ENCODE assay signal across 8 mouse cellular contexts in genomic region chr7:142471884-142472570, GRCm38 (mm10). TPM values are rescaled to one million over a fixed set of nuclear protein-coding genes. Genes with fewer than 3 reads are reported as not detected.
DNase-seq lines count a peak whose midpoint lies in the region; ATAC-seq lines count a peak whose summit lies in the region.

No protein-coding gene starts in this region.

- ATAC-seq in megakaryocyte, adult 5-6 weeks (ENCODE audit: poor library complexity, severe bottlenecking), result no peak
- ATAC-seq in embryonic facial prominence, embryonic 15.5 days (ENCODE audit: insufficient number of reproducible peaks, low FRiP score, low TSS enrichment, low read depth), result no peak
- peak; percentile 19; a peak in 1 of 4 replicates for ATAC-seq in hematopoietic stem cell, adult 5-6 weeks (replicated peaks in 1 of 2; ENCODE audit: insufficient read depth in 1 of 2, low FRiP score in 2 of 2, low TSS enrichment in 1 of 2, low read depth in 1 of 2, poor library complexity in 2 of 2, severe bottlenecking in 2 of 2)
- no peak for ATAC-seq in erythroid progenitor cell, adult 5-6 weeks (replicated peaks; ENCODE audit: low FRiP score, poor library complexity, severe bottlenecking)

- H3K4me3 ChIP-seq in megakaryocyte, embryonic 14.5 days (replicated peaks), result peak overlapping the region; percentile 46
- peak overlapping the region; percentile 16 for H3K4me3 ChIP-seq in embryonic facial prominence, embryonic 15.5 days (replicated peaks)

- peak overlapping the region; percentile 79 for H3K27ac ChIP-seq in embryonic facial prominence, embryonic 15.5 days (replicated peaks)

- 0 out of 2 replicates have a peak overlapping the region, but pooled peaks have one; percentile 12 for H3K9ac ChIP-seq in embryonic facial prominence, embryonic 15.5 days

- peaks cover 28% of the 10 kb centered on the region for H3K4me1 ChIP-seq in megakaryocyte, embryonic 14.5 days
- H3K4me1 ChIP-seq in embryonic facial prominence, embryonic 15.5 days, result peaks cover 54% of the 10 kb centered on the region

- H3K36me3 ChIP-seq in megakaryocyte, embryonic 14.5 days (replicated peaks; ENCODE audit: low read length), result no peaks in the 10 kb centered on the region
- H3K36me3 ChIP-seq in embryonic facial prominence, embryonic 15.5 days, result no peaks in the 10 kb centered on the region

- peak overlapping the region; percentile 26 for H3K4me2 ChIP-seq in embryonic facial prominence, embryonic 15.5 days (replicated peaks)

- peaks cover 57% of the 10 kb centered on the region for H3K27me3 ChIP-seq in megakaryocyte, embryonic 14.5 days (replicated peaks)
- H3K27me3 ChIP-seq in embryonic facial prominence, embryonic 15.5 days, result no peaks in the 10 kb centered on the region

- no peaks in the 10 kb centered on the region for H3K9me3 ChIP-seq in megakaryocyte, embryonic 14.5 days
- H3K9me3 ChIP-seq in embryonic facial prominence, embryonic 15.5 days (replicated peaks), result no peaks in the 10 kb centered on the region

- peak; percentile 48 for DNase-seq in skeletal muscle tissue, adult 2 months (ENCODE audit: low read depth, low spot score)
- no peak for DNase-seq in cerebellum, postnatal 25 days
- DNase-seq in layer of hippocampus, adult 18-20 months (ENCODE audit: low spot score in 2 of 2), result no peak

- WGBS in embryonic facial prominence, embryonic 15.5 days, result 34% methylated on average over 15 of the region's 15 CpGs

RNA-seq across cellular contexts. Expression of gene Lsp1, which starts 11.4 kb away (rescaled TPM):
- 10.1 and 33.2 TPM in 2 replicates for polyA plus RNA-seq in megakaryocyte, embryonic 14.5 days (2012; ENCODE audit: insufficient read depth, low replicate concordance)
- total RNA-seq in megakaryocyte, adult 5-6 weeks (2015), result 1,220 and 1,304 TPM in 2 replicates
- total RNA-seq in megakaryocyte, adult 5-6 weeks (2017), result 1,314 and 1,552 TPM in 2 replicates
- polyA plus RNA-seq in embryonic facial prominence, embryonic 15.5 days (2015; fragmentation: Nextera tagmentation; extraction: Ambion mirVana), result 49.3 and 58.9 TPM in 2 replicates
- total RNA-seq in hematopoietic stem cell, adult 5-6 weeks (2017), result 233 and 282 TPM in 2 replicates
- total RNA-seq in erythroid progenitor cell, adult 5-6 weeks (2015; ENCODE audit: low replicate concordance), result 88.0 and 115 TPM in 2 replicates
- total RNA-seq in erythroid progenitor cell, adult 5-6 weeks (2017; ENCODE audit: low replicate concordance), result 64.5 and 76.5 TPM in 2 replicates
- 1 to 10 TPM; 2.6 to 3.1 TPM for total RNA-seq in layer of hippocampus, adult 18-20 months (2021)

RNA-seq across cellular contexts. Expression of gene Tnnt3, which starts 26.6 kb away (rescaled TPM):
- 16.2 TPM in 1 of 2 replicates, not detected in the other for polyA plus RNA-seq in megakaryocyte, embryonic 14.5 days (2012; ENCODE audit: insufficient read depth, low replicate concordance)
- total RNA-seq in megakaryocyte, adult 5-6 weeks (2015), result 1.4 and 1.5 TPM in 2 replicates
- total RNA-seq in megakaryocyte, adult 5-6 weeks (2017), result 3.7 and 3.9 TPM in 2 replicates
- polyA plus RNA-seq in embryonic facial prominence, embryonic 15.5 days (2015; fragmentation: Nextera tagmentation; extraction: Ambion mirVana), result 167 and 228 TPM in 2 replicates
- total RNA-seq in hematopoietic stem cell, adult 5-6 weeks (2017), result 0.55 and 9.3 TPM in 2 replicates
- total RNA-seq in erythroid progenitor cell, adult 5-6 weeks (2015; ENCODE audit: low replicate concordance), result not detected in 2 replicates
- total RNA-seq in erythroid progenitor cell, adult 5-6 weeks (2017; ENCODE audit: low replicate concordance), result not detected in 2 replicates
- total RNA-seq in layer of hippocampus, adult 18-20 months (2021), result not detected

RNA-seq across cellular contexts. Expression of gene Tnni2, which starts 30.4 kb away (rescaled TPM):
- polyA plus RNA-seq in megakaryocyte, embryonic 14.5 days (2012; ENCODE audit: insufficient read depth, low replicate concordance), result 3.4 TPM in 1 of 2 replicates, not detected in the other
- total RNA-seq in megakaryocyte, adult 5-6 weeks (2015), result 18.8 and 20.9 TPM in 2 replicates
- total RNA-seq in megakaryocyte, adult 5-6 weeks (2017), result 25.6 and 27.6 TPM in 2 replicates
- polyA plus RNA-seq in embryonic facial prominence, embryonic 15.5 days (2015; fragmentation: Nextera tagmentation; extraction: Ambion mirVana), result 169 and 228 TPM in 2 replicates
- total RNA-seq in hematopoietic stem cell, adult 5-6 weeks (2017), result 8.2 and 12.3 TPM in 2 replicates
- not detected in 2 replicates for total RNA-seq in erythroid progenitor cell, adult 5-6 weeks (2015; ENCODE audit: low replicate concordance)
- total RNA-seq in erythroid progenitor cell, adult 5-6 weeks (2017; ENCODE audit: low replicate concordance), result not detected in 2 replicates
- 1 to 10 TPM in 1 of 2 experiments, not detected in 1; 1.2 TPM for total RNA-seq in layer of hippocampus, adult 18-20 months (2021)

RNA-seq across cellular contexts. Expression of gene Syt8, which starts 37.4 kb away (rescaled TPM):
- 3.4 TPM in 1 of 2 replicates, not detected in the other for polyA plus RNA-seq in megakaryocyte, embryonic 14.5 days (2012; ENCODE audit: insufficient read depth, low replicate concordance)
- 0.39 TPM in 1 of 2 replicates, not detected in the other for total RNA-seq in megakaryocyte, adult 5-6 weeks (2015)
- total RNA-seq in megakaryocyte, adult 5-6 weeks (2017), result not detected in 2 replicates
- polyA plus RNA-seq in embryonic facial prominence, embryonic 15.5 days (2015; fragmentation: Nextera tagmentation; extraction: Ambion mirVana), result 3.9 and 4.5 TPM in 2 replicates
- total RNA-seq in hematopoietic stem cell, adult 5-6 weeks (2017), result not detected in 2 replicates
- not detected in 2 replicates for total RNA-seq in erythroid progenitor cell, adult 5-6 weeks (2015; ENCODE audit: low replicate concordance)
- total RNA-seq in erythroid progenitor cell, adult 5-6 weeks (2017; ENCODE audit: low replicate concordance), result not detected in 2 replicates
- total RNA-seq in layer of hippocampus, adult 18-20 months (2021), result not detected

Comparison
In these comparisons a context has a peak if more than half of its experiments do, and no peak if none do; other contexts are left out.
1. ATAC-seq: peak in hematopoietic stem cell, adult 5-6 weeks (2 of 2); none in megakaryocyte, adult 5-6 weeks (single experiment), embryonic facial prominence, embryonic 15.5 days (single experiment) and erythroid progenitor cell, adult 5-6 weeks (single experiment).
2. RNA of gene Lsp1, which starts 11.4 kb away (total RNA-seq): 1,220 to 1,552 TPM in megakaryocyte, adult 5-6 weeks, 233 to 282 TPM in hematopoietic stem cell, adult 5-6 weeks and 64.5 to 115 TPM in erythroid progenitor cell, adult 5-6 weeks; 2.6 to 3.1 TPM in layer of hippocampus, adult 18-20 months; every median in the first group is over 10 times any median in the second.